Mouse (Mus musculus) ES-E14 (cell line): ENCODE measurements around the gene Tenm3. TPM values are rescaled to one million over a fixed set of nuclear protein-coding genes. Genes with fewer than 3 reads are reported as not detected.

Source experiments
- DNase-seq: peaks from one replicate; pipeline ENCODE4 v3.0.0-alpha.2; 2013; ENCODE audit warnings: low read depth, low spot score
- H3K27ac ChIP-seq: 2 replicates; pipeline ENCODE4 v1.5.1; 2012; ENCODE audit warnings: low read depth, mild to moderate bottlenecking, low read length, moderate library complexity, mixed read lengths; ENCODE audit not compliant: poor library complexity, insufficient read depth, severe bottlenecking
- H3K36me3 ChIP-seq: 2 replicates; pipeline ENCODE4 v1.6.1; 2012; ENCODE audit warnings: mild to moderate bottlenecking, low read length, moderate library complexity, mixed read lengths; ENCODE audit not compliant: control insufficient read depth, poor library complexity, insufficient read depth, severe bottlenecking
- H3K4me1 ChIP-seq, 2 experiments: fragments of 150-350 bp in 1 of 2; sonication (generic) in 1 of 2; 2 replicates each; pipeline ENCODE4 v1.6.1; 2012; ENCODE audit warnings: low read length in 2 of 2, mild to moderate bottlenecking in 1 of 2, mixed read lengths in 1 of 2; ENCODE audit not compliant: control insufficient read depth in 2 of 2, insufficient read depth in 2 of 2, poor library complexity in 1 of 2
- H3K4me3 ChIP-seq, 2 experiments: fragments of 150-350 bp in 1 of 2; sonication (generic) in 1 of 2; 2 replicates each; pipeline ENCODE4 v1.5.1; 2012; ENCODE audit warnings: low read length in 2 of 2, low read depth in 1 of 2, mild to moderate bottlenecking in 1 of 2, mixed read lengths in 1 of 2; ENCODE audit not compliant: insufficient read depth in 1 of 2, poor library complexity in 1 of 2, severe bottlenecking in 1 of 2
- H3K9ac ChIP-seq: 2 replicates; pipeline ENCODE4 v1.6.1; 2012; ENCODE audit warnings: low read depth, mild to moderate bottlenecking, low read length, mixed read lengths; ENCODE audit not compliant: poor library complexity, insufficient read depth, severe bottlenecking
- H3K9me3 ChIP-seq: fragments of 150-350 bp; sonication (generic); 2 replicates; pipeline ENCODE4 v1.6.1; 2012; ENCODE audit warnings: low read depth, mild to moderate bottlenecking, low read length; ENCODE audit not compliant: control insufficient read depth, insufficient read depth
- CHD2 ChIP-seq: IDR thresholded peaks from 2 replicates; pipeline ENCODE4 v1.6.1; 2014; ENCODE audit warnings: mild to moderate bottlenecking, low read depth, low read length, inconsistent platforms
- HCFC1 ChIP-seq: IDR thresholded peaks from 2 replicates; pipeline ENCODE4 v1.6.1; 2012; ENCODE audit warnings: low read length, inconsistent platforms, borderline replicate concordance; ENCODE audit not compliant: insufficient read depth
- MAFK ChIP-seq: IDR thresholded peaks from 2 replicates; pipeline ENCODE4 v1.6.1; 2014; ENCODE audit warnings: mild to moderate bottlenecking, low read depth, low read length, inconsistent platforms; ENCODE audit not compliant: insufficient read depth
- ZC3H11A ChIP-seq: IDR thresholded peaks from 2 replicates; pipeline ENCODE4 v1.6.1; 2012; ENCODE audit warnings: low read depth, mild to moderate bottlenecking, inconsistent platforms, low read length, borderline replicate concordance
- ZNF384 ChIP-seq: IDR thresholded peaks from 2 replicates; pipeline ENCODE4 v1.6.1; 2012; ENCODE audit warnings: low read depth, low read length, inconsistent platforms
- in situ Hi-C, 2 experiments: fragments of 600-800 bp; cut with MboI; formaldehyde crosslinking; loops; one replicate each; pipeline ENCODE4 v1.15.1; 2025; ENCODE audit warnings: low sequenced_read_pairs in 2 of 2, inconsistent platforms in 1 of 2; ENCODE audit not compliant: unreplicated experiment in 2 of 2
- total RNA-seq: library from RNA; depleted of rRNA; stranded (reverse); fragments of 300-350 nt; gene quantifications from 2 replicates; pipeline ENCODE4 v1.2.3, GENCODE M21; 2012

The Tenm3 gene
- total RNA-seq, 1 experiment = 33.5 TPM

DNA sequence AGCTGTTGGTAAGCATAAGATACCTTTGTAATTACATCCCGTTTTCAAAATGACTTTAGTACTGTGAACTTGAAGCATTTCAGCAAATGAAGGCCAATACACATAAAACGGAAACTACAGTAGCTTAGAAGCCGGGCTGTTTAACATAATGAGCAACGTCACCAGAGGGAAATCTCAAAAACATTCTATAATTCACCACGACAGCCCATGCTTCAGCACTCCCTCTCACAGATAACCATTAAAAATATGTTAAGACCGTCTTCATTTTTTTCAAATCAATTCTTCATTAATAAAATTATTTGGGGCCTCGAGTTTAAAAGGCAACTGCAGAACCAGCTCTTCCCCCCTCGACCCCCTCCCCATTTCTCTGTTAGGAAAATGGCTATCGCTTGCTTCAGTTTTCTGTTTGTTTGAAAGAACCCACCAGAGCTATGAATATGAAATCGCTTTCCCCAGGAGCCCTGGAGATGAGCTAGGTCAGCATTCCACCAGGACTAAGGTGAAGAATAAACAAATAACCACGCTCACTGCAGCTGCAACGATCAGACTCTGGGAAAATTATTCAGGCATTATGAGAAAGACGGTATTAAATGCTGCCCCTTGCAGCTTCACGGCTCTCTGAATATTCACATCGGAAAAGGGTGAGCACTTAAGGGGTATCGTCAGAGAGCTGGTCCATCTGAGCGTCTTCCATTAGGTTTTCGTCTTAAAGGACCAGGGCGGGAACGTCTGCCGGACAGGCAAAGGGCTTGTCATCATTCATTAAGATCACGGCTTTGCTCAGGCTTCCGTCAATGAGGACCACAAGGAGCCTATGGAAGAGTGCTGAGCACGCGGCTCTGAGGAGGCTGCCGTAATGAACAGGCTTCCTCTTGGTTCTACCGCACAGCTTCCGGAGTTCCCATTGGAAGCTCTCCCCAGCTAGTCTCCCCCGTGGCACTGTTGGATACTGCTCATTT lies 334.8 kb downstream of the Tenm3 start:
- Histone ChIP-seq H3K4me1 (peaks cover 0 to 2% of the 10 kb centered on the region in 2 experiments; a peak in 2 of 4 replicates), H3K9me3 (no peaks in the 10 kb centered on the region), H3K9ac (no peak overlapping the region), H3K27ac (no peak overlapping the region), H3K4me3 (no peak overlapping the region), H3K36me3 (no peaks in the 10 kb centered on the region; the same call in 1 of the 2 replicates)
- in situ Hi-C loops = no loop called here
- no peak for DNase-seq
- TF ChIP-seq MAFK (no peak), ZC3H11A (no peak), CHD2 (no peak), ZNF384 (no peak), HCFC1 (no peak)

DNA sequence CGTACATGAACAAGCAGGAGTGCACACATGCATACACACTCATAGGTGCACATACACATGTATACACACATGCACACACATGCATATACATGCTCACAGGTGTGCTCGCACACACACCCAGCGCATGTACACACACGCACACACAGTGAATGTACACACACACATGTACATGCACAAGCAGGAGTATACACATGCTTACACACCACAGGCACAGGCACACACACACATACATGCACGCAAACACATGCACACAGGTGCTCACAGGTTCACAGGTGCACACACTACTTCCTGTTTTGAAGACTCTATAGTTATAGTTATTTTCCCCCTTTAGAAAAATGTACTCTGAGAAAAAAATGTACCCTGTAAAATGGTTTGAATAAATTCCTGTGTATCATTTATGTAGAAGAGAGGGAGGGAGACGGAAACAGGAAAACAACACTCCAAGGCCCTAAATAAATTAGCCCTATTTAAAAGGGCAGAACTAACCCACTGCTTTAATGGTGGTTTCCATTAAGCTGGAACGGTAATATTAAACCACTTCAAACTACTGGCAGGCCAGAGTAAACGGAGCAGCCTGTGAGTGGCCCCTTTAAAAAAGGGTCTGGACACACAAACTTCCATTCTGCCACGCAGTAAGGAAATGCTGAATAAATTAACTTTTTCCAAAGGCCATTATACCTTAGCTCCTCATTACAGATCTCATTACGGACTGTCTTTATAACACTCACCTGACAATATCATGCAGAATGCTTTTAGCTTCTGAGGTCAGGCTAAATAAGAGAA lies 335.8 kb downstream of the Tenm3 start:
- Histone ChIP-seq H3K4me1 (peaks cover 0 to 2% of the 10 kb centered on the region in 2 experiments; a peak in 2 of 4 replicates), H3K9ac (no peak overlapping the region), H3K9me3 (no peaks in the 10 kb centered on the region), H3K4me3 (no peak overlapping the region), H3K36me3 (no peaks in the 10 kb centered on the region; the same call in 1 of the 2 replicates), H3K27ac (no peak overlapping the region; the same call in 1 of the 2 replicates)
- no peak for DNase-seq
- TF ChIP-seq HCFC1 (no peak), ZC3H11A (no peak), CHD2 (no peak), ZNF384 (no peak), MAFK (no peak)
- in situ Hi-C loops = no loop called here

DNA sequence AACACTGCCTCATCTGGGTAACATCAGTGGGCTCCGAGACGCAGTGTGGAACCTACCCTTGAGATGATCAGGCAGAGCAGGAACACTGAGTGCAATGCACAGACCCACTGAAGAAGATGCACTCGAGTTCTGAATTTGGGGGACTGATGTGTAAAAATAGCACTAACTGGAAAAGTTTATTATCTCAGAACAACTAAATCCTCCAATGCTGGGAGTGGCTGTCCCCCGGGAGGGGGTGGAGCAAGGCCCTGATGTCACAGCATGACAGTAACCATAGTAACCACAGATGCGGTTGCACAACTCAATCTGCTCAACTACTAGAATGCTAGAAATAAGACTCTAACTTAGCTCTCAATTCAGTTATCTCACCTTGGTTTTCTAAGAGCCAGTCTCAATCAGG lies 351.3 kb downstream of the Tenm3 start:
- DNase-seq = no peak

DNA sequence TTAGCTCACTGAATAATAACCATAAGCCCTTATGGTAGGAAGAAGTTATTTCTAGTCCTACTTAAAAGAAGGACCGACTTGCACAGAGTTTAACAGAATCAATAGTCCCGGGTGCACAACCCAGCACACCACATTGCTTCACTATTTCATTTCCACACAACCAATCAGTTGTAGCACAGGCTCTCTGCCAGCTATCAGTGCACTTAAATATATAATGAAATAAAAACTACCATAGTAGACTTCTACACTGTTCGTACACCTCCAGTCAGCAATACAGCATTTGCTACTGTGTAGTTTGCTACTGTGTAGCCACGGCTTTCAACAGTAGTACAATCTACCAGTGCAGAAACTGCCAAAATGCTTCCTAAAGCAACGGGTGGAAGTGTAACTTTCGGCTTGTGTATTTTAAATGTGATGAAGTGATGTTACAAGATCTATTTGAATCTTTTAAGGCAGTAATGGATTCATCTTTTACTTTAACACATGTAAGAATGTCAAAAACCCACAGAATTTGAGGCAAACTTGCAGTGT lies 353.1 kb downstream of the Tenm3 start:
- Histone ChIP-seq H3K36me3 (no peaks in the 10 kb centered on the region), H3K27ac (no peak overlapping the region), H3K4me1 (no peaks in the 10 kb centered on the region), H3K4me3 (no peak overlapping the region), H3K9ac (no peak overlapping the region), H3K9me3 (no peaks in the 10 kb centered on the region)
- in situ Hi-C loops = no loop called here
- DNase-seq = no peak
- TF ChIP-seq MAFK = no peak
- TF ChIP-seq ZNF384 = no peak
- TF ChIP-seq HCFC1 = no peak
- no peak for TF ChIP-seq ZC3H11A
- TF ChIP-seq CHD2 = no peak

More for the DNA sequence above, 351.3 kb downstream of the Tenm3 start:
- H3K27ac ChIP-seq = no peak overlapping the region
- no peak overlapping the region for H3K4me3 ChIP-seq
- H3K9me3 ChIP-seq = no peaks in the 10 kb centered on the region
- in situ Hi-C loops = no loop called here
- TF ChIP-seq CHD2 (no peak), MAFK (no peak), HCFC1 (no peak), ZC3H11A (no peak), ZNF384 (no peak)
- H3K36me3 ChIP-seq = no peaks in the 10 kb centered on the region
- H3K9ac ChIP-seq = no peak overlapping the region
- H3K4me1 ChIP-seq = no peaks in the 10 kb centered on the region
